Mouse (Mus musculus): ENCODE results near the gene Pcgf6. TPM values are rescaled to one million over a fixed set of nuclear protein-coding genes. Genes with fewer than 3 reads are reported as not detected.
A peak's percentile ranks its signal among the peaks of the same experiment; 100 is the strongest.

Gene Pcgf6
- polyA plus RNA-seq, 1 experiment from 2014 or later: 9.4 TPM

- H3K36me3 ChIP-seq (ENCODE audit: control insufficient read depth, insufficient read depth): no peaks in the 10 kb centered on the region
- no peak within 1 kb of the TSS for H3K27ac ChIP-seq (ENCODE audit: low read depth, low read length)
- H3K4me2 ChIP-seq (replicated peaks; ENCODE audit: low read depth): peak within 1 kb of the TSS; percentile 64
- H3K4me1 ChIP-seq (replicated peaks; ENCODE audit: control insufficient read depth, insufficient read depth, low read length): no peaks in the 10 kb centered on the region; the same call in 1 of the 2 replicates
- no peaks in the 10 kb centered on the region for H3K9me3 ChIP-seq (ENCODE audit: control insufficient read depth)
- peak within 1 kb of the TSS; percentile 43 for H3K4me3 ChIP-seq (ENCODE audit: low read depth, low read length)
- peaks cover 53% of the 10 kb centered on the region for H3K27me3 ChIP-seq (replicated peaks; ENCODE audit: control insufficient read depth, insufficient read depth, low read length)
- peak; percentile 42 for TF ChIP-seq CTCF (IDR thresholded peaks at IDR 0.05; ENCODE audit: low read depth)
- no peak within 1 kb of the TSS for H3K9ac ChIP-seq (ENCODE audit: low read depth, low read length)
- under 1% methylated on average over 108 of the region's 124 CpGs for WGBS
- ATAC-seq: peak; percentile 73
Observed at GRCm38 (mm10) chr19:47014447-47015381, 36.0 kb downstream of the Pcgf6 start, which contains the start of the genes Ina and Nt5c2. TSS of gene Ina (plus strand) at chr19:47014698. TSS of gene Nt5c2 (minus strand) at chr19:47015153.

- 1% methylated on average over 11 of the region's 11 CpGs for WGBS
- Histone ChIP-seq H3K4me1 (replicated peaks; ENCODE audit: control insufficient read depth, insufficient read depth, low read length) (no peaks in the 10 kb centered on the region; the same call in 1 of the 2 replicates), H3K36me3 (ENCODE audit: control insufficient read depth, insufficient read depth) (no peaks in the 10 kb centered on the region), H3K4me3 (ENCODE audit: low read depth, low read length) (peak overlapping the region; percentile 43; the same call in 1 of the 2 replicates), H3K4me2 (replicated peaks; ENCODE audit: low read depth) (peak overlapping the region; percentile 64), H3K27me3 (replicated peaks; ENCODE audit: control insufficient read depth, insufficient read depth, low read length) (peaks cover 53% of the 10 kb centered on the region), H3K27ac (ENCODE audit: low read depth, low read length) (no peak overlapping the region), H3K9me3 (ENCODE audit: control insufficient read depth) (no peaks in the 10 kb centered on the region), H3K9ac (ENCODE audit: low read depth, low read length) (no peak overlapping the region)
- no peak for TF ChIP-seq CTCF (IDR thresholded peaks at IDR 0.05; ENCODE audit: low read depth)
- ATAC-seq: no peak
Observed at GRCm38 (mm10) chr19:47014159-47014446, 36.6 kb downstream of the Pcgf6 start.

GRCm38 (mm10) chr19:47013340-47014158 is 37.2 kb downstream of the Pcgf6 start:
- Histone ChIP-seq H3K9me3 (ENCODE audit: control insufficient read depth) (no peaks in the 10 kb centered on the region), H3K27ac (ENCODE audit: low read depth, low read length) (no peak overlapping the region), H3K4me3 (ENCODE audit: low read depth, low read length) (no peak overlapping the region), H3K27me3 (replicated peaks; ENCODE audit: control insufficient read depth, insufficient read depth, low read length) (peaks cover 53% of the 10 kb centered on the region), H3K9ac (ENCODE audit: low read depth, low read length) (no peak overlapping the region), H3K4me1 (replicated peaks; ENCODE audit: control insufficient read depth, insufficient read depth, low read length) (no peaks in the 10 kb centered on the region; the same call in 1 of the 2 replicates), H3K36me3 (ENCODE audit: control insufficient read depth, insufficient read depth) (no peaks in the 10 kb centered on the region), H3K4me2 (replicated peaks; ENCODE audit: low read depth) (no peak overlapping the region)
- TF ChIP-seq CTCF (IDR thresholded peaks at IDR 0.05; ENCODE audit: low read depth): no peak
- no peak for ATAC-seq
- WGBS: 14% methylated on average over 20 of the region's 20 CpGs

GRCm38 (mm10) chr19:47012521-47013130 is 38.1 kb downstream of the Pcgf6 start:
- Histone ChIP-seq H3K27me3 (replicated peaks; ENCODE audit: control insufficient read depth, insufficient read depth, low read length) (peaks cover 50% of the 10 kb centered on the region), H3K4me1 (replicated peaks; ENCODE audit: control insufficient read depth, insufficient read depth, low read length) (no peaks in the 10 kb centered on the region; the same call in 1 of the 2 replicates), H3K4me3 (ENCODE audit: low read depth, low read length) (no peak overlapping the region), H3K9me3 (ENCODE audit: control insufficient read depth) (no peaks in the 10 kb centered on the region), H3K36me3 (ENCODE audit: control insufficient read depth, insufficient read depth) (no peaks in the 10 kb centered on the region), H3K27ac (ENCODE audit: low read depth, low read length) (no peak overlapping the region), H3K9ac (ENCODE audit: low read depth, low read length) (no peak overlapping the region), H3K4me2 (replicated peaks; ENCODE audit: low read depth) (no peak overlapping the region)
- ATAC-seq: no peak
- 86% methylated on average over 15 of the region's 15 CpGs for WGBS
- no peak for TF ChIP-seq CTCF (IDR thresholded peaks at IDR 0.05; ENCODE audit: low read depth)

- no peak for TF ChIP-seq CTCF (IDR thresholded peaks at IDR 0.05; ENCODE audit: low read depth)
- Histone ChIP-seq H3K9me3 (ENCODE audit: control insufficient read depth) (no peaks in the 10 kb centered on the region), H3K4me1 (replicated peaks; ENCODE audit: control insufficient read depth, insufficient read depth, low read length) (no peaks in the 10 kb centered on the region; the same call in 1 of the 2 replicates), H3K4me2 (replicated peaks; ENCODE audit: low read depth) (no peak overlapping the region), H3K27me3 (replicated peaks; ENCODE audit: control insufficient read depth, insufficient read depth, low read length) (peaks cover 29% of the 10 kb centered on the region), H3K9ac (ENCODE audit: low read depth, low read length) (no peak overlapping the region), H3K36me3 (ENCODE audit: control insufficient read depth, insufficient read depth) (no peaks in the 10 kb centered on the region), H3K4me3 (ENCODE audit: low read depth, low read length) (no peak overlapping the region), H3K27ac (ENCODE audit: low read depth, low read length) (no peak overlapping the region)
- ATAC-seq: no peak
- WGBS: 65% methylated on average over 5 of the region's 5 CpGs
Observed at GRCm38 (mm10) chr19:47009943-47010342, 40.8 kb downstream of the Pcgf6 start.

Measured in intestine, postnatal 0 days (tissue).